Mouse (Mus musculus): ENCODE data around the gene Cntnap5a.

GRCm38 (mm10) chr1:115784737-115785136 lies 100.2 kb downstream of the Cntnap5a start:
- TF ChIP-seq CTCF (IDR thresholded peaks at IDR 0.05; ENCODE audit: low read depth) (no peak), EP300 (IDR thresholded peaks at IDR 0.05; ENCODE audit: low read depth) (no peak)
